Mouse (Mus musculus) bone marrow macrophage, adult 2 months (primary cell): ENCODE data around the gene Akap13.

Source experiments
- CTCF ChIP-seq: IDR thresholded peaks from 2 replicates; pipeline ENCODE4 v1.5.1; 2012; ENCODE audit warnings: low read depth, mild to moderate bottlenecking, low read length, moderate library complexity
- POLR2A ChIP-seq: IDR thresholded peaks from 2 replicates; pipeline ENCODE4 v1.6.1; 2012; ENCODE audit warnings: mild to moderate bottlenecking, low read depth, low read length, borderline replicate concordance

- TF ChIP-seq POLR2A = no peak
- TF ChIP-seq CTCF = no peak
These were observed 164.5 kb downstream of the Akap13 start for GRCm38 (mm10) chr7:75619875-75620274.
